Mouse (Mus musculus) c-Kit-negative CD71-positive TER-119-positive erythroid progenitor cells, embryonic 14.5 days (primary cell): ENCODE measurements around the gene Usp39.

Source experiments
- DNase-seq: peaks from one replicate; pipeline ENCODE4 v3.0.0-alpha.2; 2013; ENCODE audit warnings: low read depth, low spot score

The Usp39 gene

GRCm38 (mm10) chr6:72371571-72371970, 26.6 kb upstream of the Usp39 start:
- no peak for DNase-seq

GRCm38 (mm10) chr6:72371147-72371546, 26.2 kb upstream of the Usp39 start:
- DNase-seq: no peak

- DNase-seq: no peak
Observed at GRCm38 (mm10) chr6:72370091-72370490, 25.1 kb upstream of the Usp39 start.

GRCm38 (mm10) chr6:72369557-72369956, 24.6 kb upstream of the Usp39 start:
- no peak for DNase-seq

- no peak for DNase-seq
Observed at GRCm38 (mm10) chr6:72367460-72367974, 22.5 kb upstream of the Usp39 start.

GRCm38 (mm10) chr6:72366844-72367443, 22.0 kb upstream of the Usp39 start, which contains the start of gene Rnf181:
Rnf181 (minus strand) TSS chr6:72366956.
- no peak for DNase-seq

- DNase-seq: no peak
Observed at GRCm38 (mm10) chr6:72366304-72366703, 21.3 kb upstream of the Usp39 start.

- DNase-seq: no peak
Observed at GRCm38 (mm10) chr6:72364985-72365384, 20.0 kb upstream of the Usp39 start.

GRCm38 (mm10) chr6:72364009-72364408, 19.0 kb upstream of the Usp39 start:
- DNase-seq: no peak

GRCm38 (mm10) chr6:72362132-72363028, 17.4 kb upstream of the Usp39 start:
- peak; percentile 96 for DNase-seq

- no peak for DNase-seq
Observed at GRCm38 (mm10) chr6:72361121-72361551, 16.2 kb upstream of the Usp39 start.

- no peak for DNase-seq
Observed at GRCm38 (mm10) chr6:72360599-72360935, 15.6 kb upstream of the Usp39 start.

- DNase-seq: no peak
Observed at GRCm38 (mm10) chr6:72359891-72360598, 15.1 kb upstream of the Usp39 start.

GRCm38 (mm10) chr6:72359343-72359742, 14.4 kb upstream of the Usp39 start:
- DNase-seq: no peak

- no peak for DNase-seq
Observed at GRCm38 (mm10) chr6:72358086-72358764, 13.2 kb upstream of the Usp39 start.

GRCm38 (mm10) chr6:72357164-72358079, 12.4 kb upstream of the Usp39 start:
- DNase-seq: peak; percentile 34

- DNase-seq: no peak
Observed at GRCm38 (mm10) chr6:72356001-72356532, 11.1 kb upstream of the Usp39 start.

- DNase-seq: no peak
Observed at GRCm38 (mm10) chr6:72355066-72355911, 10.3 kb upstream of the Usp39 start, which contains the start of gene Tmem150a. Tmem150a (plus strand) TSS chr6:72355447.

- no peak for DNase-seq
Observed at GRCm38 (mm10) chr6:72354025-72354424, 9.0 kb upstream of the Usp39 start.
